Mouse (Mus musculus) gastrocnemius, adult 18-20 months (tissue): ENCODE measurements around the gene Dtd1. TPM values are rescaled to one million over a fixed set of nuclear protein-coding genes. Genes with fewer than 3 reads are reported as not detected.

ENCODE experiments used
- DNase-seq: peaks from one replicate; pipeline ENCODE4 v3.0.0; 2021; ENCODE audit warnings: low spot score
- total RNA-seq, 2 experiments: library from RNA; stranded (reverse); gene quantifications; 2 replicates each; pipeline ENCODE4 v1.2.3; 2021

Gene Dtd1
- total RNA-seq, 2 experiments from 2014 or later, result 13.1 to 13.5 TPM

- DNase-seq, result no peak
Observed at GRCm38 (mm10) chr2:144714596-144714995, 114.9 kb downstream of the Dtd1 start.

DNA sequence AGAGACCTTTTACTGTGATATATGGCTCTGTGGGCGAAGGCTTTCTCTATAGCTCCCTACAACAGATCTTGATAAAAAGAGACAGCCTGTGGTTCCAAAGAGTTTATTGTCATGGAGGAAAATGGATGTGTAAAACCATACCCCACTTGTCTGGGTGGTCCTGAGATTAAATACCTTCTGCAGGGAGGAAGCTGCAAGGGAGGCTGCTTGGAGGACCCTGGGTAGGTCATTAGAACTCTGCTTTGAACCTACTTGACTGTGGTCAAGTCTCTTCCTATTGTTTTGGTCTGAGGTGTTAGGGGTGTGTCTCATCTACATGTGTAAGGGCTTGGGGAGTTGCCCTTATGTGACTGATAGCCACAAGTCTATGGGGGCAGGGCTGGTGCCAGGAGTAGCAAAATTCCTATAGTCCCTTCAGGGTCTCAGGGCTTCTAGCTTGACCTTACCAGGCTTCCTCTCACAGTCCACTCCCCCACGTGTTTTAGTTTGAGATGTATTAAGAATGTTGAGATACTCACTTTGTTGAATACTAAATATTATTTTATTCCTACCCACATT lies 115.6 kb downstream of the Dtd1 start:
- no peak for DNase-seq

DNA sequence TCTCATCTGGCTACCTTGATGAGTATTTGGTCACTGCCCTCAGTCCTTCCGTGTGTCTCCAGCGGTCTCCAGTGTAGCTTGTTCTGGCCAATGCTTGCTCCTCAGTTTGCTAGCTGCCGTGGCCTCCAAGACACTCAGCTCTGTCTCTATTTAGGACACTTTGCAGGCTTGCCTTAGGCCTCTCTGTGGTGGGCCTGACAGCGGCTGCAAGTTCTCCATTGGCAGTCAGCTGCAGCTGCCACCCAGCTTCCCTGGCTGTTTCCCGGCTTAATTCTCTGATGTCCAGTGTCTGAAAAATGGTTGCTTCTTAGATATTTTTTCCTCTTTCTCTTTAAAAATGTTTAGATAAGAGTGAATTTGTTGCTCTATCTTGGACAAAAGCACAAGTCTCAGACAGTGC lies 116.6 kb downstream of the Dtd1 start:
- no peak for DNase-seq

- DNase-seq, result no peak
Observed at GRCm38 (mm10) chr2:144718273-144718672, 118.6 kb downstream of the Dtd1 start.

DNA sequence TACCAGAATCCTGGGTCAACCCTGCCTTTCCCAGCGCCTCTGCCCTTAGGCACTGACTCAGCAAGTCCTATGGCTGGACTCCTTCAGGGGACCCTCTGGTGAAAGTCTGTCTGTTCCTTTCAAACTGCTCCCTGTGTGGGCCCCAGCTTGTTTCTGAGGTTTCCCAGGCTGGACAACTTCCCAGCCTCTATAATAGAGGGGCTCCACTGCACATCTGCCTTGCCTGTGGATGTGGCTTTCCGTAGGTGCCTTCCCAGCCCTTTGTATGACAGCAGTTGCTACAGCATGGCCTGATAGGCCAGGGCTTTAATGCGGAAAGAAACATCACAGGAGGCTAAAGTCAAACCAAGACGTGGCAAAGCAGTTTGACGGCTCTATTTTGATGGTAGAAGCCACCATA lies 119.6 kb downstream of the Dtd1 start:
- no peak for DNase-seq

DNA sequence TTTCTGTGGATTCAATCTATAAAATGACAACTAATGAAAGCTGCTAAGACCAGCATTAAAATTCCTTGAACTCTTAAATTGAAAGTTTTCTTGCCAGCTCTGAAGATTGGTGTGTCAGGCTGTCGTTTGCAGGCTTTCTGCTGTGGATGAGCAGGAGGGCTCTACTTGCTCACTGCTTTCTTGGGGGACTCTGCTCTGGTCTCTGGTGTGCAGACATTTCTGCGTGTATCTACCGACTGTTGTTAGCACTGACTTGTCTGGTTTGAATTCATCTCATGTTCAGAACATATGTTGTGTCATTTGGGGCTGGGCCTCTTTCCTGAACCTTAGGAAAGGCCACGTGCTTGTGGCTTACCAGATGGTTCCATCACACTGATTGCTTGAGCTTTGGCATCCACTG lies 120.0 kb downstream of the Dtd1 start:
- DNase-seq, result no peak

DNA sequence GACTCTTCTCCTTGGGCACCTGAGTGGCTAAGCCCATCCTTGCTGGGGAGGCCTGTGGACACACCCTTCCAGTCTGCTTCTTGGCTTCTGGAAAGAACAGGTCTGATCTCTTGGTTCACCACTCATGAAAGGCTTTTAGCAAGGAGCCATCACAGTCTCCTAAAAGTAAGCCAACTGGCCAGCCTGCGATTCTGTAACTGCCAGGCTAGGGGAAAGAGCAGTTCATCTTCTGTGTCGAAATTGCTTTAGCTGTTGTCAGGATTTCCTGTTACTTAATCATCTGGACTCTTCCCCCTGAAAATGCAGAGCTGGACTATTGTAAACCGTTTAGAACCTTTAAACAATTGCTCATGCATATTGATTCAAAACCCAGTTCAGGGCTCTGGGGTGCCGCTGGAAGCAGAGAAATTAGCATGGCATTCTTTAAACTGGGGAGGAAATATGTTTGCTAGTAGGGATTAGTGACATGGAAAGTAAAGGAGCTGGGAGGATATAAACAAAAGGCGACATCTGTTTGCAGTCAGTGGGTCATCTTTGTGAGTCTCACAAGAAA lies 120.8 kb downstream of the Dtd1 start:
- no peak for DNase-seq

DNA sequence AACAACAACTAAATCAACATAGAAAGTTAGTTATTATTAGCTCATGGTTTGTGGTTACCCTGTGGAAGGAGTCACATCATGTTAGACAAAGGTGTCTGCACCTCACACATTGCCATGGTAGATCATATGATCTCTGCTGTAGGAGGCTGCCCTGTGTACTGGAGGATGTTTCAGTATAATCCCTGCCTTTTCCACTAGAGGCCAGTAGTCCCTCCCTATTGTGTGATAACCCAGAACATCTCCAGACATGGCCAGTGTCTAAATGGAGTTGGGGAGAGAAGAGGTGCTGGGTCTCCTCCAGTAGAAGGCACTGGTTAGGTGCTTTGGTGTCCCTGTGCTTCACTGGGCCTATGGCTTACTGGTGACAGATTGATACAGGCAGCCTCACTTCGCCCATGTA lies 125.0 kb downstream of the Dtd1 start:
- no peak for DNase-seq

GRCm38 (mm10) chr2:144727136-144727535 lies 127.4 kb downstream of the Dtd1 start:
- DNase-seq, result no peak

- DNase-seq, result no peak
Observed at GRCm38 (mm10) chr2:144729776-144730175, 130.1 kb downstream of the Dtd1 start.

GRCm38 (mm10) chr2:144738161-144738560 lies 138.5 kb downstream of the Dtd1 start:
- DNase-seq, result no peak

- DNase-seq, result peak; percentile 76
Observed at GRCm38 (mm10) chr2:144738576-144738975, 138.9 kb downstream of the Dtd1 start.

DNA sequence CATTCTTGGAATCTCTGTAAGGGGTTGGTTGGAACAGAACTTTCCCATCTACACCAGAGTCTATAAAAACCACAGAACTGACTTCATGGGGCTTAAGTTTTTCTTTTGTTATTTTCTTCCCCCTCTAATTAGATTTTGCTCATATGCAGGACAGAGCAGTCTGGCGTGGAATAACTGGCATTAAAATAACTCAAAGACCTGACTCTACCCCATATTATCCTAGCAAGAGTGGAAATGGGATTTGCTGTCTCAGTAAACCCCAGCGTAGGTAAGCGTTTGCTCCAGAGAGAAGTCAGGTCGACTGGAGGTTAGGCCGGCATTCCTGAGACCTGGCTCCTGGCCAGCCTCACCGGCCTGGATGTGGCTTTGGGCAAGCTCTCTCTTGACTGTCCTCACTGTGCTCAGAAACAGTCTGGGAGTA lies 140.9 kb downstream of the Dtd1 start:
- no peak for DNase-seq

GRCm38 (mm10) chr2:144741973-144742372 lies 142.3 kb downstream of the Dtd1 start:
- no peak for DNase-seq

- DNase-seq, result no peak
Observed at GRCm38 (mm10) chr2:144743316-144743715, 143.6 kb downstream of the Dtd1 start.

- DNase-seq, result no peak
Observed at GRCm38 (mm10) chr2:144745266-144745665, 145.6 kb downstream of the Dtd1 start.

DNA sequence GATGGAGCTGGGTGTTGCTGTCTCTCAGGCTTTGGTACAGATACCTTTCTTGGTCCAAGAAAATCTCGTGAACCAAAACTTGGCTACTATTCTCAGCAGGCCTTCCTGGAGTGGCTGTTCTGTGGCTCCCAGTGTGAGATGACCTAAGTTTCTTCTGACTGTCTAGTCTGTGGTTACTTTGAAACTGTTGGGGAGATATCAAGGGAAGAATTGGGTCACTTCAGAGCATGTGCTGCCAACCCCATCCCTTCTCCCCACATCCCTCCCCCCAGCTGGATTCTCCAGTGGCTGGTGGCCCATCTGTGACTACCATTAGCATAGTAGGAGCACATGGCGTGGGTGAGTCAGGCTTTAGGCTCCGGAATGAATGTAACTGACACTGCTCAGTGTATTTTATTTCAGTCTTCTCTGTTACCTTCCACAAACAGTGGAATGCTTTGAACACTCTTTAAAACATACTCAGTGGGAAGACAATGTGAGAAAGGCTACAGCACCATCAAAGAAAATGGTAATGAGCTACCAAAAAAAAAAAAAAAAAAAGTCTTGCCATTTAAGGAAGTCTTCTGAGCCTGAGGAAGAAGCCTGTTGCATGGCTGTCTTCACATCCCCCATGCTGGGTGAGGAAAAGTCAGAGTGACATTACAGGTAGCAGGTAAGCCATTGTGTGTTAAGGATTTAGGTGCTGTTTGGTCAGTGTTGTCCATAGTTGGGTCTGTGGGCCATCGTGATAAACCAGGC lies 146.5 kb downstream of the Dtd1 start:
- peak; percentile 68 for DNase-seq

DNA sequence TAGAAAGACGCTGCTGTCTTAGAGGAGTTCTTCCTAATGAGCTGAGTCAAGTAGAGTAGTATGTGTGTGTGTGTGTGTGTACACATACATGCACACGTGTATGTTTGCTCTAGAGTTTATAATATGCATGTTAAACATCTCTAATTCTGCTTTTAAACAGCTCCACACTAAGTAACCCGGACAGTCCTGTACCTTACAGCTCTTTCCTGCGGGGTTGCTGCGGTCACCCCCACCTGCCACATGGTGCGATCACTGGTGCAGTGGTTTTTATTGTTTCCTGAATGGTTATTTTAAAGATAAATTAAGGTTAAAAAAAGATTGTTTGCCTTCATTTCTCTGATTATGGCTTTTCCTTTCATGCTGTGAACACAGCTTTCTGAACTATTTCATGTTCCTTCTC lies 153.9 kb downstream of the Dtd1 start:
- DNase-seq, result no peak

DNA sequence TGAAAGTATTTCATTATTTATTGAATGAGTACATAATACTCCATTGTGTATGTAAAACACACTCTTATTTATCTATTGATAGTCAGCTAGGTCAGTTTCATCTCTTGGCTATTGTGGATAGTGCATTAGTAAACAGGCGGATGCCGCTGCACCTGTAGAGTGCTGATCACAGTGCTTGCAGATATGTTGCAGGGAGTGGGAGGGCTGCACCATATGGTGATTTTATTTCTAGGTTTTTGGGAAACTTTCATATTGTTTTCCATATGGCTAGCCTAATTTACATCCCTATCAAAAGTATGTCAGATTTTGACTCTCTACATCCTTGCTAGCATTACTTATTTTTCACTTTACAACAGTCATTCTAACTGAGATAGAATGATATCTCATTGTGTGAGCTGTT lies 155.3 kb downstream of the Dtd1 start:
- DNase-seq, result no peak

DNA sequence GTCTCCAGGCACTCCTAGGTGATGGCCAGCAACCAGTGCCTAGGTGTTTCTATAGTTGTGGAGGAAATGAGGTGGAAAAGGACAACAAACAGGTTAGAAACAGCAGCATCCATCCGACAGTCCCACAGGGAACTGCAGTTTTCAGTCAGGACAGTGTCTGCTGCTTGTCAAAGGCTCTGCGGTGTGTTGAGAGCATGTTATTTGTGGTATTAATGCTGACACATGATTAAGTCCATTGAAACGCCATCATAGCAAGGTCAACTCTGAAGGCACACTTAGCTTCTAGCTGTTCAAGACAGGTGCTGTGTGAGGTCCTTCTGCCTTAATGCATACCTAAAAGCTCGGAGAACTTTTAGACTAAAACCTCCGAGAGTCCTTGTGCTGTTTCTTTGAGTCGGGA lies 161.0 kb downstream of the Dtd1 start:
- no peak for DNase-seq

GRCm38 (mm10) chr2:144763706-144764105 lies 164.0 kb downstream of the Dtd1 start:
- no peak for DNase-seq

DNA sequence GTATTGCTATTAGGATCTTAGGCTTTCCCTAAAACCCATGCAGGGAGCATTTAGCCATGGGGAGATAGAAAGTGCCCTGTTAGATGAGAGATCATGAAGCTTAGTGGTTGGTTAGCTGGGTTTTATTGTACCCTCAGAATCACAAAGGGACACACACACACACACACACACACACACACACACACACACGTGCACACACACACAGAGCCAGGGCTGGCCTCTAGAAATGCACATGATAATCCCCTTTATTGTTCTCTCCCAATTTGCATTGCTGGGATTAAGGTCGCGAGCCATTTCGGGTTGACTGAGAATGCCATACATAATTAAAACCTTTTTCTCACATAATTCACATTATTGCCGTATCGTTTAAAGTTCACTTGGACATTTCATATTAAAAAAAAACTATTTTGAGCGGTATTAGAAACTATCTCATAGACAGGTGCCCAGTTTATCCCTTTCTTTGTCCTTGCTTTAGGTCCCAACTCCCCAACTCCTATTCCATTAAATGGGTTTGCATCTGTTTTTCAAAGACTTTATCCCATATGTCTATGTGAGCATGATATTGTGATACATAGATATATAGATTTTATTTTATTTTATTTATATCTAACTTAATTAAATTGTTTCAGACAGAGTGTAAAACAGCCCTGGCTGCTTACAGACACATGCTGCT lies 164.6 kb downstream of the Dtd1 start:
- DNase-seq, result no peak

GRCm38 (mm10) chr2:144765219-144765618 lies 165.5 kb downstream of the Dtd1 start:
- no peak for DNase-seq
